Mouse (Mus musculus) cortical plate, adult 2 months (tissue): Measurements from ENCODE around the gene Mepce.

Experiments used
- CTCF ChIP-seq: fragments of 200-500 bp; IDR thresholded peaks from 2 replicates; pipeline ENCODE4 v1.5.1; 2011; ENCODE audit warnings: mild to moderate bottlenecking, control low read depth, low read length; ENCODE audit not compliant: insufficient read depth; ENCODE audit errors: extremely low read depth
- POLR2A ChIP-seq: fragments of 200-500 bp; IDR thresholded peaks from 2 replicates; pipeline ENCODE4 v1.6.1; 2011; ENCODE audit warnings: mild to moderate bottlenecking, low read length, control low read depth; ENCODE audit not compliant: insufficient read depth; ENCODE audit errors: extremely low read depth

- TF ChIP-seq CTCF (no peak), POLR2A (peak; percentile 56; the same call in 1 of the 2 replicates)
Measured at GRCm38 (mm10) chr5:137734289-137735061, 53.0 kb downstream of the Mepce start.
